Comparison of ENCODE assay signal across 10 mouse cellular contexts in genomic region chr12:55387788-55388465, GRCm38 (mm10). TPM values are rescaled to one million over a fixed set of nuclear protein-coding genes. Genes with fewer than 3 reads are reported as not detected.
DNase-seq lines count a peak whose midpoint lies in the region; ATAC-seq and TF ChIP-seq lines count a peak whose summit lies in the region.
"Had no signal": no experiment of that assay in that cellular context is flagged by ENCODE, and none has a peak within 500 bp of the region (broad histone marks: within the 10 kb centered on the region; RNA-seq: fewer than 3 reads in every experiment).

No protein-coding gene starts in this region.

- H3K27me3 ChIP-seq in intestine, embryonic 15.5 days (replicated peaks): no peaks in the 10 kb centered on the region
- H3K27me3 ChIP-seq in intestine, postnatal 0 days (replicated peaks; ENCODE audit: control insufficient read depth, insufficient read depth, low read length): no peaks in the 10 kb centered on the region
- H3K27me3 ChIP-seq in E14TG2a.4 (ENCODE audit: insufficient read depth, low read length): no peaks in the 10 kb centered on the region; the same call in 1 of the 2 replicates
- H3K27me3 ChIP-seq: embryonic facial prominence, embryonic 12.5 days had no signal

- no peak overlapping the region for H3K9ac ChIP-seq in intestine, embryonic 15.5 days
- H3K9ac ChIP-seq in intestine, postnatal 0 days (ENCODE audit: low read depth, low read length): no peak overlapping the region
- H3K9ac ChIP-seq: embryonic facial prominence, embryonic 12.5 days; liver, embryonic 14.5 days had no signal

- ATAC-seq in intestine, embryonic 15.5 days: no peak
- no peak for ATAC-seq in intestine, postnatal 0 days
- ATAC-seq in activated CD4-positive, CD25-positive, alpha-beta regulatory T cell, adult 4 months: peak; percentile 20

- no peak overlapping the region for H3K4me3 ChIP-seq in intestine, embryonic 15.5 days (replicated peaks)
- H3K4me3 ChIP-seq in intestine, postnatal 0 days (ENCODE audit: low read depth, low read length): no peak overlapping the region
- peak overlapping the region; percentile 21; the same call in 1 of the 2 replicates for H3K4me3 ChIP-seq in E14TG2a.4 (replicated peaks; ENCODE audit: low read length)
- H3K4me3 ChIP-seq: embryonic facial prominence, embryonic 12.5 days had no signal

- H3K27ac ChIP-seq in intestine, embryonic 15.5 days: peak overlapping the region; percentile 41; the same call in 1 of the 2 replicates
- H3K27ac ChIP-seq in intestine, postnatal 0 days (ENCODE audit: low read depth, low read length): no peak overlapping the region
- H3K27ac ChIP-seq: embryonic facial prominence, embryonic 12.5 days; liver, embryonic 14.5 days had no signal

- WGBS in intestine, embryonic 15.5 days: 60% methylated on average over 11 of the region's 11 CpGs
- WGBS in intestine, postnatal 0 days: 59% methylated on average over 11 of the region's 11 CpGs

- H3K36me3 ChIP-seq in intestine, embryonic 15.5 days: no peaks in the 10 kb centered on the region
- no peaks in the 10 kb centered on the region; the same call in 1 of the 2 replicates for H3K36me3 ChIP-seq in intestine, postnatal 0 days (ENCODE audit: control insufficient read depth, insufficient read depth)
- peaks cover 6% of the 10 kb centered on the region; the same call in 1 of the 2 replicates for H3K36me3 ChIP-seq in E14TG2a.4 (ENCODE audit: insufficient read depth, low read length)
- H3K36me3 ChIP-seq: embryonic facial prominence, embryonic 12.5 days had no signal

- no peaks in the 10 kb centered on the region for H3K9me3 ChIP-seq in intestine, embryonic 15.5 days
- H3K9me3 ChIP-seq in intestine, postnatal 0 days (ENCODE audit: control insufficient read depth): no peaks in the 10 kb centered on the region
- H3K9me3 ChIP-seq in E14TG2a.4 (ENCODE audit: low read length): no peaks in the 10 kb centered on the region
- H3K9me3 ChIP-seq: embryonic facial prominence, embryonic 12.5 days had no signal

- H3K4me1 ChIP-seq in intestine, embryonic 15.5 days (replicated peaks): 0 out of 2 replicates have a peak, but pooled peaks cover 9% of the 10 kb centered on the region
- H3K4me1 ChIP-seq in intestine, postnatal 0 days (replicated peaks; ENCODE audit: control insufficient read depth, insufficient read depth, low read length): no peaks in the 10 kb centered on the region
- H3K4me1 ChIP-seq in E14TG2a.4 (replicated peaks; ENCODE audit: low read depth, low read length): peaks cover 85% of the 10 kb centered on the region

- H3K4me2 ChIP-seq in intestine, embryonic 15.5 days (replicated peaks): no peak overlapping the region
- H3K4me2 ChIP-seq in intestine, postnatal 0 days (replicated peaks; ENCODE audit: low read depth): no peak overlapping the region
- H3K4me2 ChIP-seq: embryonic facial prominence, embryonic 12.5 days had no signal

- TF ChIP-seq CTCF in intestine, postnatal 0 days (IDR thresholded peaks at IDR 0.05; ENCODE audit: low read depth): no peak
- no peak for TF ChIP-seq CTCF in E14TG2a.4 (conservative IDR thresholded peaks at IDR 0.05; ENCODE audit: low read length)

- peak; percentile 62 for DNase-seq in lung, postnatal 36 days
- no peak for DNase-seq in cerebellum, adult 9-10 months
- no peak for DNase-seq in gastrocnemius, adult 8-10 months (ENCODE audit: low spot score in 2 of 2)
- DNase-seq in spleen, postnatal 4 days (ENCODE audit: low spot score in 2 of 2): no peak

RNA-seq across cellular contexts. Expression of gene Psma6, which starts 3.9 kb away (rescaled TPM):
- 413 and 421 TPM in 2 replicates for polyA plus RNA-seq in intestine, embryonic 15.5 days (2015; fragmentation: Nextera tagmentation; extraction: Ambion mirVana)
- polyA plus RNA-seq in intestine, postnatal 0 days (2015; fragmentation: Nextera tagmentation; extraction: Ambion mirVana): 279 and 292 TPM in 2 replicates
- 100 to 1,000 TPM; 282 to 307 TPM for polyA plus RNA-seq in activated CD4-positive, CD25-positive, alpha-beta regulatory T cell, adult 4 months (2017; shearing (Covaris generic))
- 100 to 1,000 TPM; 157 to 164 (median 160) TPM for total RNA-seq in gastrocnemius, adult 8-10 months (2022)
